Mouse (Mus musculus): ENCODE measurements around the gene Oxsm. TPM values are rescaled to one million over a fixed set of nuclear protein-coding genes. Genes with fewer than 3 reads are reported as not detected.

Gene Oxsm
- polyA plus RNA-seq (2015; fragmentation: Nextera tagmentation; extraction: Ambion mirVana): 3.7 TPM in 2 replicates

GRCm38 (mm10) chr14:16249171-16249874 lies at the start of gene Oxsm, which contains the start of gene Ngly1:
Gene Oxsm, minus strand, starts transcription at chr14:16249808.
Gene Ngly1, plus strand, starts transcription at chr14:16249280.
- H3K4me1 ChIP-seq (replicated peaks): 0 out of 2 replicates have a peak, but pooled peaks cover 3% of the 10 kb centered on the region
- ATAC-seq: peak; percentile 99
- H3K9ac ChIP-seq: peak within 1 kb of the TSS; percentile 97
- no peaks in the 10 kb centered on the region for H3K36me3 ChIP-seq
- H3K27me3 ChIP-seq (replicated peaks): no peaks in the 10 kb centered on the region
- H3K9me3 ChIP-seq: no peaks in the 10 kb centered on the region
- peak within 1 kb of the TSS; percentile 86 for H3K27ac ChIP-seq
- peak within 1 kb of the TSS; percentile 63 for H3K4me3 ChIP-seq (replicated peaks)
- peak within 1 kb of the TSS; percentile 80 for H3K4me2 ChIP-seq (replicated peaks)
- WGBS: under 1% methylated on average over 59 of the region's 65 CpGs

GRCm38 (mm10) chr14:16296816-16297468 lies 47.3 kb upstream of the Oxsm start:
- 0 out of 2 replicates have a peak, but pooled peaks cover 1% of the 10 kb centered on the region for H3K36me3 ChIP-seq
- no peak overlapping the region for H3K4me2 ChIP-seq (replicated peaks)
- ATAC-seq: no peak
- no peaks in the 10 kb centered on the region for H3K4me1 ChIP-seq (replicated peaks)
- H3K9ac ChIP-seq: no peak overlapping the region
- WGBS: 65% methylated on average over 2 of the region's 2 CpGs
- no peaks in the 10 kb centered on the region for H3K9me3 ChIP-seq
- H3K27me3 ChIP-seq (replicated peaks): no peaks in the 10 kb centered on the region
- H3K4me3 ChIP-seq (replicated peaks): no peak overlapping the region
- no peak overlapping the region for H3K27ac ChIP-seq

GRCm38 (mm10) chr14:16293921-16294320 lies 44.3 kb upstream of the Oxsm start:
- 0 out of 2 replicates have a peak, but pooled peaks cover 3% of the 10 kb centered on the region for H3K36me3 ChIP-seq

GRCm38 (mm10) chr14:16293015-16293414 lies 43.4 kb upstream of the Oxsm start:
- no peak for ATAC-seq
- H3K9me3 ChIP-seq: no peaks in the 10 kb centered on the region
- H3K27me3 ChIP-seq (replicated peaks): no peaks in the 10 kb centered on the region
- H3K27ac ChIP-seq: no peak overlapping the region
- no peaks in the 10 kb centered on the region for H3K4me1 ChIP-seq (replicated peaks)
- no peak overlapping the region for H3K9ac ChIP-seq
- no peak overlapping the region for H3K4me2 ChIP-seq (replicated peaks)
- H3K36me3 ChIP-seq: 0 out of 2 replicates have a peak, but pooled peaks cover 3% of the 10 kb centered on the region
- H3K4me3 ChIP-seq (replicated peaks): no peak overlapping the region

More at GRCm38 (mm10) chr14:16293921-16294320, 44.3 kb upstream of the Oxsm start:
- no peaks in the 10 kb centered on the region for H3K9me3 ChIP-seq
- no peak overlapping the region for H3K4me2 ChIP-seq (replicated peaks)
- no peak overlapping the region for H3K4me3 ChIP-seq (replicated peaks)
- no peak overlapping the region for H3K9ac ChIP-seq
- 77% methylated on average over 1 of the region's 1 CpGs for WGBS
- H3K27me3 ChIP-seq (replicated peaks): no peaks in the 10 kb centered on the region
- H3K4me1 ChIP-seq (replicated peaks): no peaks in the 10 kb centered on the region
- ATAC-seq: no peak
- no peak overlapping the region for H3K27ac ChIP-seq

- no peak overlapping the region for H3K4me2 ChIP-seq (replicated peaks)
- no peak overlapping the region for H3K9ac ChIP-seq
- no peak overlapping the region for H3K27ac ChIP-seq
- H3K27me3 ChIP-seq (replicated peaks): no peaks in the 10 kb centered on the region
- WGBS: 49% methylated on average over 1 of the region's 1 CpGs
- 0 out of 2 replicates have a peak, but pooled peaks cover 3% of the 10 kb centered on the region for H3K36me3 ChIP-seq
- no peaks in the 10 kb centered on the region for H3K4me1 ChIP-seq (replicated peaks)
- no peak for ATAC-seq
- no peak overlapping the region for H3K4me3 ChIP-seq (replicated peaks)
- H3K9me3 ChIP-seq: no peaks in the 10 kb centered on the region
These were observed 42.8 kb upstream of the Oxsm start for GRCm38 (mm10) chr14:16292371-16292770.

GRCm38 (mm10) chr14:16283966-16284365 lies 34.4 kb upstream of the Oxsm start:
- Histone ChIP-seq H3K9me3 (no peaks in the 10 kb centered on the region), H3K4me2 (replicated peaks) (no peak overlapping the region), H3K4me3 (replicated peaks) (no peak overlapping the region), H3K9ac (no peak overlapping the region), H3K36me3 (no peaks in the 10 kb centered on the region), H3K27me3 (replicated peaks) (no peaks in the 10 kb centered on the region), H3K27ac (no peak overlapping the region), H3K4me1 (replicated peaks) (no peaks in the 10 kb centered on the region)
- no peak for ATAC-seq
- 82% methylated on average over 4 of the region's 4 CpGs for WGBS

- H3K9ac ChIP-seq: no peak overlapping the region
- no peaks in the 10 kb centered on the region for H3K4me1 ChIP-seq (replicated peaks)
- H3K4me2 ChIP-seq (replicated peaks): no peak overlapping the region
- WGBS: 70% methylated on average over 4 of the region's 4 CpGs
- H3K4me3 ChIP-seq (replicated peaks): no peak overlapping the region
- no peaks in the 10 kb centered on the region for H3K9me3 ChIP-seq
- H3K27me3 ChIP-seq (replicated peaks): no peaks in the 10 kb centered on the region
- no peak overlapping the region for H3K27ac ChIP-seq
- ATAC-seq: no peak
- H3K36me3 ChIP-seq: no peaks in the 10 kb centered on the region
These were observed 29.6 kb upstream of the Oxsm start for GRCm38 (mm10) chr14:16279196-16279595.

GRCm38 (mm10) chr14:16273677-16274076 lies 24.1 kb upstream of the Oxsm start:
- Histone ChIP-seq H3K4me3 (replicated peaks) (no peak overlapping the region), H3K9me3 (no peaks in the 10 kb centered on the region), H3K4me1 (replicated peaks) (no peaks in the 10 kb centered on the region), H3K9ac (no peak overlapping the region), H3K27ac (no peak overlapping the region), H3K4me2 (replicated peaks) (no peak overlapping the region), H3K27me3 (replicated peaks) (no peaks in the 10 kb centered on the region), H3K36me3 (no peaks in the 10 kb centered on the region)
- ATAC-seq: no peak
- WGBS: 83% methylated on average over 3 of the region's 3 CpGs

GRCm38 (mm10) chr14:16269776-16270175 lies 20.2 kb upstream of the Oxsm start:
- no peaks in the 10 kb centered on the region for H3K27me3 ChIP-seq (replicated peaks)
- no peak overlapping the region for H3K27ac ChIP-seq
- no peaks in the 10 kb centered on the region for H3K9me3 ChIP-seq
- 89% methylated on average over 2 of the region's 2 CpGs for WGBS
- ATAC-seq: no peak
- no peak overlapping the region for H3K9ac ChIP-seq
- H3K4me3 ChIP-seq (replicated peaks): no peak overlapping the region
- H3K36me3 ChIP-seq: no peaks in the 10 kb centered on the region
- H3K4me1 ChIP-seq (replicated peaks): no peaks in the 10 kb centered on the region
- H3K4me2 ChIP-seq (replicated peaks): no peak overlapping the region

GRCm38 (mm10) chr14:16267028-16267427 lies 17.4 kb upstream of the Oxsm start:
- Histone ChIP-seq H3K4me1 (replicated peaks) (no peaks in the 10 kb centered on the region), H3K9me3 (no peaks in the 10 kb centered on the region), H3K9ac (no peak overlapping the region), H3K4me3 (replicated peaks) (no peak overlapping the region), H3K36me3 (no peaks in the 10 kb centered on the region), H3K27ac (no peak overlapping the region), H3K4me2 (replicated peaks) (no peak overlapping the region), H3K27me3 (replicated peaks) (no peaks in the 10 kb centered on the region)
- 74% methylated on average over 5 of the region's 5 CpGs for WGBS
- ATAC-seq: no peak

GRCm38 (mm10) chr14:16261869-16262268 lies 12.3 kb upstream of the Oxsm start:
- Histone ChIP-seq H3K9me3 (no peaks in the 10 kb centered on the region), H3K4me1 (replicated peaks) (no peaks in the 10 kb centered on the region), H3K36me3 (peaks cover 6% of the 10 kb centered on the region; the same call in 1 of the 2 replicates), H3K27me3 (replicated peaks) (no peaks in the 10 kb centered on the region), H3K4me2 (replicated peaks) (no peak overlapping the region), H3K4me3 (replicated peaks) (no peak overlapping the region), H3K9ac (no peak overlapping the region), H3K27ac (no peak overlapping the region)
- ATAC-seq: no peak
- WGBS: 81% methylated on average over 3 of the region's 3 CpGs

GRCm38 (mm10) chr14:16260541-16260940 lies 10.9 kb upstream of the Oxsm start:
- Histone ChIP-seq H3K9ac (no peak overlapping the region), H3K4me1 (replicated peaks) (no peaks in the 10 kb centered on the region), H3K27ac (no peak overlapping the region), H3K36me3 (peaks cover 6% of the 10 kb centered on the region; the same call in 1 of the 2 replicates), H3K9me3 (no peaks in the 10 kb centered on the region), H3K27me3 (replicated peaks) (no peaks in the 10 kb centered on the region), H3K4me3 (replicated peaks) (no peak overlapping the region), H3K4me2 (replicated peaks) (no peak overlapping the region)
- no peak for ATAC-seq
- WGBS: 83% methylated on average over 6 of the region's 6 CpGs

Measured in intestine, embryonic 15.5 days (tissue).